Mouse (Mus musculus) forebrain, embryonic 15.5 days (tissue): ENCODE data around the gene Efna4. TPM values are rescaled to one million over a fixed set of nuclear protein-coding genes. Genes with fewer than 3 reads are reported as not detected.

Experiments used
- ATAC-seq: fragments of 200-750 bp; cut with Nextera tagmentation; replicated peaks from 2 replicates; pipeline ENCODE4 v1.8.0; 2017; ENCODE audit warnings: mild to moderate bottlenecking, moderate TSS enrichment, moderate library complexity
- H3K27ac ChIP-seq: fragments of 300-500 bp; sonication (generic); replicated peaks from 2 replicates; pipeline ENCODE4 v1.5.1; 2015; ENCODE audit warnings: mild to moderate bottlenecking, inconsistent platforms
- H3K27me3 ChIP-seq: fragments of 300-500 bp; sonication (generic); 2 replicates; pipeline ENCODE4 v1.6.1; 2015; ENCODE audit warnings: inconsistent platforms
- H3K36me3 ChIP-seq: fragments of 300-500 bp; sonication (generic); 2 replicates; pipeline ENCODE4 v1.6.1; 2015; ENCODE audit warnings: mild to moderate bottlenecking, inconsistent platforms
- H3K4me1 ChIP-seq: fragments of 300-500 bp; sonication (generic); 2 replicates; pipeline ENCODE4 v1.6.1; 2015; ENCODE audit warnings: inconsistent platforms
- H3K4me2 ChIP-seq: fragments of 300-500 bp; sonication (generic); replicated peaks from 2 replicates; pipeline ENCODE4 v1.6.1; 2015; ENCODE audit warnings: mild to moderate bottlenecking, inconsistent platforms
- H3K4me3 ChIP-seq: fragments of 300-500 bp; sonication (generic); 2 replicates; pipeline ENCODE4 v1.5.1; 2015; ENCODE audit warnings: mild to moderate bottlenecking, inconsistent platforms
- H3K9ac ChIP-seq: fragments of 300-500 bp; sonication (generic); replicated peaks from 2 replicates; pipeline ENCODE4 v1.6.1; 2015; ENCODE audit warnings: mild to moderate bottlenecking, inconsistent platforms
- H3K9me3 ChIP-seq: fragments of 300-500 bp; sonication (generic); 2 replicates; pipeline ENCODE4 v1.6.1; 2016; ENCODE audit warnings: inconsistent platforms
- whole genome bisulfite sequencing: fragments of 180-500 bp; shearing (Covaris S2); methylation state at CpG from one replicate; pipeline ENCODE4 v1.1.7; 2015; ENCODE audit warnings: mixed read lengths; 5-methylcytosine and 5-hydroxymethylcytosine counted together
- polyA plus RNA-seq: library from polyadenylated mRNA; unstranded; fragments of >200 nt; fragmentation: Nextera tagmentation; extraction: Ambion mirVana; gene quantifications from 2 replicates; pipeline ENCODE4 v1.2.1, GENCODE M21; 2015

Efna4 gene
- polyA plus RNA-seq, 1 experiment from 2014 or later: 14.4 TPM

- Histone ChIP-seq H3K36me3 (0 out of 2 replicates have a peak, but pooled peaks cover 2% of the 10 kb centered on the region), H3K4me2 (no peak overlapping the region), H3K9ac (no peak overlapping the region), H3K27me3 (no peaks in the 10 kb centered on the region), H3K4me1 (peaks cover 53% of the 10 kb centered on the region), H3K4me3 (no peak overlapping the region), H3K27ac (no peak overlapping the region), H3K9me3 (no peaks in the 10 kb centered on the region)
- ATAC-seq: no peak
- 26% methylated on average over 8 of the region's 8 CpGs for WGBS
These were observed 1.6 kb upstream of the Efna4 start for GRCm38 (mm10) chr3:89339416-89339815.

GRCm38 (mm10) chr3:89337062-89337720, 637 bp downstream of the Efna4 start:
- peak; percentile 39 for ATAC-seq
- H3K4me1 ChIP-seq: peaks cover 65% of the 10 kb centered on the region
- WGBS: under 1% methylated on average over 20 of the region's 21 CpGs

GRCm38 (mm10) chr3:89336529-89336928, 1.3 kb downstream of the Efna4 start:
- Histone ChIP-seq H3K27ac (peak overlapping the region; percentile 81), H3K27me3 (no peaks in the 10 kb centered on the region), H3K4me2 (peak overlapping the region; percentile 80), H3K9ac (peak overlapping the region; percentile 81), H3K9me3 (no peaks in the 10 kb centered on the region), H3K4me1 (peaks cover 66% of the 10 kb centered on the region), H3K36me3 (peaks cover 9% of the 10 kb centered on the region; the same call in 1 of the 2 replicates), H3K4me3 (peak overlapping the region; percentile 80)
- WGBS: 10% methylated on average over 6 of the region's 6 CpGs
- no peak for ATAC-seq

More at GRCm38 (mm10) chr3:89337062-89337720, 637 bp downstream of the Efna4 start:
- H3K27ac ChIP-seq: peak overlapping the region; percentile 81
- peak overlapping the region; percentile 80 for H3K4me2 ChIP-seq
- peaks cover 9% of the 10 kb centered on the region; the same call in 1 of the 2 replicates for H3K36me3 ChIP-seq
- H3K9ac ChIP-seq: peak overlapping the region; percentile 81
- H3K9me3 ChIP-seq: no peaks in the 10 kb centered on the region
- H3K27me3 ChIP-seq: no peaks in the 10 kb centered on the region
- H3K4me3 ChIP-seq: peak overlapping the region; percentile 80

- WGBS: 52% methylated on average over 11 of the region's 11 CpGs
- Histone ChIP-seq H3K4me1 (peaks cover 53% of the 10 kb centered on the region), H3K27ac (peak overlapping the region; percentile 54), H3K4me2 (no peak overlapping the region), H3K4me3 (no peak overlapping the region), H3K9me3 (no peaks in the 10 kb centered on the region), H3K36me3 (peaks cover 9% of the 10 kb centered on the region; the same call in 1 of the 2 replicates), H3K27me3 (no peaks in the 10 kb centered on the region), H3K9ac (0 out of 2 replicates have a peak overlapping the region, but pooled peaks have one; percentile 10)
- no peak for ATAC-seq
These were observed 4.8 kb downstream of the Efna4 start for GRCm38 (mm10) chr3:89333053-89333452.

GRCm38 (mm10) chr3:89332476-89332875, 5.4 kb downstream of the Efna4 start:
- WGBS: 19% methylated on average over 12 of the region's 12 CpGs
- H3K27me3 ChIP-seq: no peaks in the 10 kb centered on the region
- H3K4me3 ChIP-seq: no peak overlapping the region
- peak overlapping the region; percentile 54 for H3K27ac ChIP-seq
- no peaks in the 10 kb centered on the region for H3K9me3 ChIP-seq
- no peak overlapping the region for H3K4me2 ChIP-seq
- H3K9ac ChIP-seq: no peak overlapping the region
- peak; percentile 16 for ATAC-seq
- peaks cover 9% of the 10 kb centered on the region; the same call in 1 of the 2 replicates for H3K36me3 ChIP-seq
- peaks cover 52% of the 10 kb centered on the region for H3K4me1 ChIP-seq

GRCm38 (mm10) chr3:89332013-89332412, 5.8 kb downstream of the Efna4 start:
- Histone ChIP-seq H3K9me3 (no peaks in the 10 kb centered on the region), H3K27me3 (no peaks in the 10 kb centered on the region), H3K4me1 (peaks cover 48% of the 10 kb centered on the region), H3K4me2 (no peak overlapping the region), H3K9ac (no peak overlapping the region), H3K36me3 (peaks cover 9% of the 10 kb centered on the region; the same call in 1 of the 2 replicates), H3K4me3 (no peak overlapping the region), H3K27ac (0 out of 2 replicates have a peak overlapping the region, but pooled peaks have one; percentile 54)
- 27% methylated on average over 10 of the region's 10 CpGs for WGBS
- no peak for ATAC-seq

- Histone ChIP-seq H3K36me3 (peaks cover 9% of the 10 kb centered on the region; the same call in 1 of the 2 replicates), H3K4me3 (no peak overlapping the region), H3K4me2 (no peak overlapping the region), H3K27ac (no peak overlapping the region), H3K9me3 (no peaks in the 10 kb centered on the region), H3K9ac (no peak overlapping the region), H3K27me3 (no peaks in the 10 kb centered on the region), H3K4me1 (peaks cover 43% of the 10 kb centered on the region)
- no peak for ATAC-seq
- WGBS: 74% methylated on average over 13 of the region's 13 CpGs
These were observed 6.3 kb downstream of the Efna4 start for GRCm38 (mm10) chr3:89331561-89331960.

- Histone ChIP-seq H3K4me3 (no peak overlapping the region), H3K27me3 (no peaks in the 10 kb centered on the region), H3K27ac (no peak overlapping the region), H3K9ac (no peak overlapping the region), H3K36me3 (peaks cover 9% of the 10 kb centered on the region; the same call in 1 of the 2 replicates), H3K9me3 (no peaks in the 10 kb centered on the region), H3K4me1 (peaks cover 37% of the 10 kb centered on the region), H3K4me2 (no peak overlapping the region)
- 19% methylated on average over 10 of the region's 10 CpGs for WGBS
- ATAC-seq: no peak
These were observed 6.9 kb downstream of the Efna4 start for GRCm38 (mm10) chr3:89330948-89331347.

GRCm38 (mm10) chr3:89330346-89330745, 7.5 kb downstream of the Efna4 start:
- Histone ChIP-seq H3K9ac (no peak overlapping the region), H3K27ac (no peak overlapping the region), H3K4me1 (peaks cover 33% of the 10 kb centered on the region), H3K4me3 (no peak overlapping the region), H3K36me3 (peaks cover 9% of the 10 kb centered on the region; the same call in 1 of the 2 replicates), H3K9me3 (no peaks in the 10 kb centered on the region), H3K27me3 (no peaks in the 10 kb centered on the region), H3K4me2 (no peak overlapping the region)
- no peak for ATAC-seq
- WGBS: 36% methylated on average over 3 of the region's 3 CpGs

GRCm38 (mm10) chr3:89328623-89329022, 9.2 kb downstream of the Efna4 start:
- Histone ChIP-seq H3K4me1 (peaks cover 33% of the 10 kb centered on the region), H3K9me3 (no peaks in the 10 kb centered on the region), H3K4me3 (no peak overlapping the region), H3K36me3 (peaks cover 1% of the 10 kb centered on the region; the same call in 1 of the 2 replicates), H3K9ac (no peak overlapping the region), H3K4me2 (no peak overlapping the region), H3K27me3 (no peaks in the 10 kb centered on the region), H3K27ac (no peak overlapping the region)
- no peak for ATAC-seq
- WGBS: 17% methylated on average over 4 of the region's 4 CpGs

GRCm38 (mm10) chr3:89327371-89327870, 10.4 kb downstream of the Efna4 start:
- ATAC-seq: no peak
- H3K4me1 ChIP-seq: peaks cover 28% of the 10 kb centered on the region
- H3K27me3 ChIP-seq: no peaks in the 10 kb centered on the region
- H3K36me3 ChIP-seq: no peaks in the 10 kb centered on the region
- no peak overlapping the region for H3K4me3 ChIP-seq
- no peak overlapping the region for H3K9ac ChIP-seq
- no peak overlapping the region for H3K4me2 ChIP-seq
- no peaks in the 10 kb centered on the region for H3K9me3 ChIP-seq
- H3K27ac ChIP-seq: no peak overlapping the region
- WGBS: 71% methylated on average over 9 of the region's 9 CpGs

GRCm38 (mm10) chr3:89325882-89326281, 11.9 kb downstream of the Efna4 start:
- Histone ChIP-seq H3K4me3 (no peak overlapping the region), H3K27me3 (peaks cover 3% of the 10 kb centered on the region; the same call in 1 of the 2 replicates), H3K9ac (no peak overlapping the region), H3K9me3 (no peaks in the 10 kb centered on the region), H3K4me2 (no peak overlapping the region), H3K36me3 (no peaks in the 10 kb centered on the region), H3K27ac (no peak overlapping the region), H3K4me1 (peaks cover 28% of the 10 kb centered on the region)
- WGBS: 92% methylated on average over 8 of the region's 8 CpGs
- no peak for ATAC-seq
